Mouse (Mus musculus): ENCODE results near the gene Vmn1r212. TPM values are rescaled to one million over a fixed set of nuclear protein-coding genes. Genes with fewer than 3 reads are reported as not detected.
"Not testable (repeated sequence)": the region's sequence is repeated elsewhere in the genome, so short reads cannot be mapped to it uniquely, and the experiment has no call there.

The Vmn1r212 gene
- not detected in 2 replicates for polyA plus RNA-seq (2015; fragmentation: Nextera tagmentation; extraction: Ambion mirVana)

- Histone ChIP-seq H3K4me1 (replicated peaks) (no peaks in the 10 kb centered on the region), H3K36me3 (replicated peaks) (no peaks in the 10 kb centered on the region), H3K4me2 (no peak within 1 kb of the TSS), H3K27ac (replicated peaks) (no peak within 1 kb of the TSS), H3K4me3 (replicated peaks) (no peak within 1 kb of the TSS), H3K27me3 (no peaks in the 10 kb centered on the region), H3K9ac (no peak within 1 kb of the TSS), H3K9me3 (replicated peaks) (no peaks in the 10 kb centered on the region)
- ATAC-seq (ENCODE audit: insufficient read depth): no peak
- 52% methylated on average over 4 of the region's 4 CpGs for WGBS (ENCODE audit: insufficient replicate concordance)
Measured at GRCm38 (mm10) chr13:22884105-22884504, at the start of gene Vmn1r212. TSS of gene Vmn1r212 (minus strand) at chr13:22884205.

- no peak overlapping the region for H3K27ac ChIP-seq (replicated peaks)
- H3K4me3 ChIP-seq (replicated peaks): no peak overlapping the region
- no peaks in the 10 kb centered on the region for H3K27me3 ChIP-seq
- no peaks in the 10 kb centered on the region for H3K9me3 ChIP-seq (replicated peaks)
- H3K36me3 ChIP-seq (replicated peaks): no peaks in the 10 kb centered on the region
- H3K9ac ChIP-seq: no peak overlapping the region
- no peak overlapping the region for H3K4me2 ChIP-seq
- H3K4me1 ChIP-seq (replicated peaks): no peaks in the 10 kb centered on the region
- no peak for ATAC-seq (ENCODE audit: insufficient read depth)
- 76% methylated on average over 1 of the region's 1 CpGs for WGBS (ENCODE audit: insufficient replicate concordance)
Measured at GRCm38 (mm10) chr13:22879257-22879656, 4.7 kb downstream of the Vmn1r212 start.

- ATAC-seq (ENCODE audit: insufficient read depth): no peak
- Histone ChIP-seq H3K4me1 (replicated peaks) (no peaks in the 10 kb centered on the region), H3K27ac (replicated peaks) (no peak within 1 kb of the TSS), H3K9ac (no peak within 1 kb of the TSS), H3K4me3 (replicated peaks) (no peak within 1 kb of the TSS), H3K9me3 (replicated peaks) (no peaks in the 10 kb centered on the region), H3K27me3 (no peaks in the 10 kb centered on the region), H3K4me2 (no peak within 1 kb of the TSS), H3K36me3 (replicated peaks) (no peaks in the 10 kb centered on the region)
- 41% methylated on average over 1 of the region's 1 CpGs for WGBS (ENCODE audit: insufficient replicate concordance)
Measured at GRCm38 (mm10) chr13:22857461-22857860, 26.5 kb downstream of the Vmn1r212 start, which contains the start of gene Vmn1r211. TSS of gene Vmn1r211 (minus strand) at chr13:22857561.

DNA sequence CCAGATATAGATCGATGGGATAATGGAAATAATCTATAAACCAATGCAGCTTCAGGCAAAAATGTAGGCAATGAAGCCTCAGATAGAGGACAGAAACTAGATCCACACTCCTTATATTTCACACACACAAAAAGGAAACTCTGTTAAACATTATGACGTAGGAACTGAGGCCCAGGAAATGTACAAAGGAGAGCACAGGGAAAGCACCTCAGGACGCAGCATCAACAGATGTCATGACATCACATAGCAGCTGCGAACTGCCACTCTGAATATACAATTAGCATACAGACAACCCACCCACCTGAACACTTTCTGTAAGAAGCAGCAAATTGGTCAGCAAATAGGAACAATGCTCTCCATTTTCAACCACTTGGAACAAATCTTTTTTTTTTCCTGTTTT, 29.2 kb downstream of the Vmn1r212 start:
- H3K9me3 ChIP-seq (replicated peaks): no peaks in the 10 kb centered on the region
- WGBS (ENCODE audit: insufficient replicate concordance): 51% methylated on average over 4 of the region's 4 CpGs
- H3K4me1 ChIP-seq (replicated peaks): no peaks in the 10 kb centered on the region
- H3K27me3 ChIP-seq: no peaks in the 10 kb centered on the region
- no peak overlapping the region for H3K4me3 ChIP-seq (replicated peaks)
- no peaks in the 10 kb centered on the region for H3K36me3 ChIP-seq (replicated peaks)
- H3K9ac ChIP-seq: no peak overlapping the region
- H3K27ac ChIP-seq (replicated peaks): no peak overlapping the region
- ATAC-seq (ENCODE audit: insufficient read depth): no peak
- H3K4me2 ChIP-seq: no peak overlapping the region

DNA sequence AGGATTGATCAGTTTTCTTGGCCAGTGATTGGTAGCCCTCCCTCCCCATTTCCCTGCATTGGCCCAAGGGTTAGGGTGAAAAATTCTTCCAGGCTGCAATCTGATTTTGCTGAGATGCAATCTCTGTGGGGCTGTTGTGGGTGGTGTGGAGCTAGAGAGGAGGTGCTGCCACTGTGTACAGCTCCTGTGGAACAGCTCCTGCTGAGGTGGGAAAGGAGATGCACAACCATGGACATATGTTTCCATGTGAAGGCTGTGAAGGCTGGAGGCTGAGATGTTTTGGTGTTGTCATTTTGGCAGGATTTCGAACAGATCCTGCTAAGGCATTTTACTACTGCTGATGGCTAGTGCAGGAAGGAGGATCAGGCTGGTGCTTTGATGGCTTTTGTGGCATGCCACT, 37.2 kb downstream of the Vmn1r212 start:
- Histone ChIP-seq H3K9ac (no peak overlapping the region), H3K27ac (replicated peaks) (no peak overlapping the region), H3K27me3 (no peaks in the 10 kb centered on the region), H3K4me2 (no peak overlapping the region), H3K36me3 (replicated peaks) (no peaks in the 10 kb centered on the region), H3K4me3 (replicated peaks) (no peak overlapping the region), H3K9me3 (replicated peaks) (no peaks in the 10 kb centered on the region), H3K4me1 (replicated peaks) (no peaks in the 10 kb centered on the region)
- no peak for ATAC-seq (ENCODE audit: insufficient read depth)
- WGBS (ENCODE audit: insufficient replicate concordance): 41% methylated on average over 1 of the region's 1 CpGs

- H3K4me3 ChIP-seq (replicated peaks); H3K4me2 ChIP-seq; H3K9me3 ChIP-seq (replicated peaks); H3K4me1 ChIP-seq (replicated peaks); H3K27ac ChIP-seq (replicated peaks); H3K9ac ChIP-seq; ATAC-seq (ENCODE audit: insufficient read depth); H3K36me3 ChIP-seq (replicated peaks); H3K27me3 ChIP-seq: not testable (repeated sequence)
- 48% methylated on average over 3 of the region's 3 CpGs for WGBS (ENCODE audit: insufficient replicate concordance)
Measured at GRCm38 (mm10) chr13:22844304-22844703, 39.7 kb downstream of the Vmn1r212 start.

Other genes with a start within 250 kb of the Vmn1r212 start
- not detected in 2 replicates for gene Vmn1r207-ps, start 154.6 kb downstream of the Vmn1r212 start, polyA plus RNA-seq (2015; fragmentation: Nextera tagmentation; extraction: Ambion mirVana)
- gene Vmn1r208, start 106.8 kb downstream of the Vmn1r212 start, polyA plus RNA-seq (2015; fragmentation: Nextera tagmentation; extraction: Ambion mirVana): not detected in 2 replicates
- gene Vmn1r209, start 74.5 kb downstream of the Vmn1r212 start, polyA plus RNA-seq (2015; fragmentation: Nextera tagmentation; extraction: Ambion mirVana): not detected in 2 replicates
- not detected in 2 replicates for gene Vmn1r210, start 52.9 kb downstream of the Vmn1r212 start, polyA plus RNA-seq (2015; fragmentation: Nextera tagmentation; extraction: Ambion mirVana)
- gene Vmn1r211, start 26.6 kb downstream of the Vmn1r212 start, polyA plus RNA-seq (2015; fragmentation: Nextera tagmentation; extraction: Ambion mirVana): not detected in 2 replicates
- not detected in 2 replicates for gene Vmn1r213, start 123.5 kb upstream of the Vmn1r212 start, polyA plus RNA-seq (2015; fragmentation: Nextera tagmentation; extraction: Ambion mirVana)
- gene Vmn1r214, start 146.2 kb upstream of the Vmn1r212 start, polyA plus RNA-seq (2015; fragmentation: Nextera tagmentation; extraction: Ambion mirVana): not detected in 2 replicates
- gene Vmn1r215, start 183.8 kb upstream of the Vmn1r212 start, polyA plus RNA-seq (2015; fragmentation: Nextera tagmentation; extraction: Ambion mirVana): not detected in 2 replicates
- gene Vmn1r217, start 234.0 kb upstream of the Vmn1r212 start, polyA plus RNA-seq (2015; fragmentation: Nextera tagmentation; extraction: Ambion mirVana): not detected in 2 replicates
- gene Vmn1r218, start 248.9 kb upstream of the Vmn1r212 start, polyA plus RNA-seq (2015; fragmentation: Nextera tagmentation; extraction: Ambion mirVana): not detected in 2 replicates

All from liver, embryonic 15.5 days (tissue).